Mouse (Mus musculus): ENCODE measurements at regions not wholly inside any gene's neighbourhood (a gene's known extent, or its start where the extent isn't known, plus 50 kb on each side); places are given as distances from the start of the nearest gene placed in this dataset.

DNA sequence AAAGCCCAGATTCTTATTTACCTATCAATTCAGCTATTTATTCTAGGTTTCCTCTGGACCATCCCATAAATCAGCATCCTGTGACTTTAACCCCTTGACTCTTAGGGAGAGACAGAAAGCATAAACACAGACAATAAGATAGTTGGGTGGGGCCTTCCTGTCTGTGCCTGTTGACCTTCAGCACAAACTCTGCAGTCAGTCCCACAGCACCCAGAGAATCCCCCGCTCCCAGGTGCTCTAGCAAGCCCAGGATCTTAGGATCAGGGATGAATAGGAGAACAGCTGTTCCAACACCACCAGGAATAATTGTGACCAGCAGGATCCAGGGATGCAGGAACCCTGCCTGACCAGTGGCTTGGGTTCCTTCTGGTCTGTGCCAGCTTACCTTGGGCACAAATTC, 107.8 kb downstream of the Basp1 start:
- Histone ChIP-seq H3K9ac (no peak overlapping the region), H3K4me3 (no peak overlapping the region), H3K36me3 (no peaks in the 10 kb centered on the region), H3K27me3 (no peaks in the 10 kb centered on the region), H3K4me2 (replicated peaks) (no peak overlapping the region), H3K9me3 (no peaks in the 10 kb centered on the region), H3K27ac (no peak overlapping the region), H3K4me1 (no peaks in the 10 kb centered on the region)
- no peak for ATAC-seq (ENCODE audit: insufficient number of reproducible peaks, insufficient read depth, low FRiP score, low TSS enrichment)
- 78% methylated on average over 1 of the region's 1 CpGs for WGBS

GRCm38 (mm10) chr15:25303379-25303778, 110.2 kb downstream of the Basp1 start:
- Histone ChIP-seq H3K36me3 (no peaks in the 10 kb centered on the region), H3K4me2 (replicated peaks) (no peak overlapping the region), H3K27ac (no peak overlapping the region), H3K4me1 (no peaks in the 10 kb centered on the region), H3K9me3 (no peaks in the 10 kb centered on the region), H3K9ac (no peak overlapping the region), H3K27me3 (no peaks in the 10 kb centered on the region), H3K4me3 (no peak overlapping the region)
- 69% methylated on average over 3 of the region's 3 CpGs for WGBS
- no peak for ATAC-seq (ENCODE audit: insufficient number of reproducible peaks, insufficient read depth, low FRiP score, low TSS enrichment)

GRCm38 (mm10) chr15:25302671-25303294, 110.8 kb downstream of the Basp1 start:
- Histone ChIP-seq H3K36me3 (no peaks in the 10 kb centered on the region), H3K4me3 (no peak overlapping the region), H3K27me3 (no peaks in the 10 kb centered on the region), H3K4me2 (replicated peaks) (no peak overlapping the region), H3K9ac (no peak overlapping the region), H3K27ac (no peak overlapping the region), H3K4me1 (no peaks in the 10 kb centered on the region), H3K9me3 (no peaks in the 10 kb centered on the region)
- ATAC-seq (ENCODE audit: insufficient number of reproducible peaks, insufficient read depth, low FRiP score, low TSS enrichment) = no peak
- WGBS = 84% methylated on average over 8 of the region's 8 CpGs

- no peaks in the 10 kb centered on the region for H3K9me3 ChIP-seq
- H3K4me2 ChIP-seq (replicated peaks) = no peak overlapping the region
- no peaks in the 10 kb centered on the region for H3K36me3 ChIP-seq
- WGBS = 58% methylated on average over 3 of the region's 3 CpGs
- no peak overlapping the region for H3K9ac ChIP-seq
- H3K27me3 ChIP-seq = no peaks in the 10 kb centered on the region
- no peak overlapping the region for H3K27ac ChIP-seq
- ATAC-seq (ENCODE audit: insufficient number of reproducible peaks, insufficient read depth, low FRiP score, low TSS enrichment) = no peak
- H3K4me1 ChIP-seq = no peaks in the 10 kb centered on the region
- H3K4me3 ChIP-seq = no peak overlapping the region
These were observed 111.8 kb downstream of the Basp1 start for GRCm38 (mm10) chr15:25301810-25302209.

- H3K27ac ChIP-seq = no peak overlapping the region
- ATAC-seq (ENCODE audit: insufficient number of reproducible peaks, insufficient read depth, low FRiP score, low TSS enrichment) = no peak
- H3K4me1 ChIP-seq = no peaks in the 10 kb centered on the region
- WGBS = 80% methylated on average over 5 of the region's 5 CpGs
- H3K9me3 ChIP-seq = no peaks in the 10 kb centered on the region
- no peak overlapping the region for H3K9ac ChIP-seq
- no peak overlapping the region for H3K4me2 ChIP-seq (replicated peaks)
- no peaks in the 10 kb centered on the region; the same call in 1 of the 2 replicates for H3K27me3 ChIP-seq
- no peak overlapping the region for H3K4me3 ChIP-seq
- H3K36me3 ChIP-seq = no peaks in the 10 kb centered on the region
These were observed 116.3 kb downstream of the Basp1 start for GRCm38 (mm10) chr15:25297278-25297677.

DNA sequence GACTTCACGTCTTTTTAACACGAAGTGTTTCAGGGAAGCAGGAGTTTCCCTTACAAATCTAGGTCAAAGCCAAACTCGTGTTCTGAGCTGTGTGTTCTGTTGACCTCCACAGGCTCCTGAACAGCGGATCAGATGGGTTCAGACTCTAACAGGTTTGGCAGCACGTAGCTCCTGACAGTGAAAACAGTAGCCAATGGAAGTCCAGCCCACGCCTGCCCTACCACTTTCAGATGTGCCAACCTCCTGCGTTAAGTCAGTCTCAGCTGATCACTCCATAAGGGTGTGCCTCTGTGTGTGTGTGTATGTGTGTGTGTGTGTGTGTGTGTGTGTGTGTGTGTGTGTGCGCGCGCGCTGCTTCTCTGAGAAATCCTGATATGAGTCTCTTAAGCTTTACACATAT, 116.8 kb downstream of the Basp1 start:
- H3K27me3 ChIP-seq = no peaks in the 10 kb centered on the region; the same call in 1 of the 2 replicates
- no peak overlapping the region for H3K9ac ChIP-seq
- H3K4me3 ChIP-seq = no peak overlapping the region
- H3K4me1 ChIP-seq = no peaks in the 10 kb centered on the region
- no peak overlapping the region for H3K27ac ChIP-seq
- 83% methylated on average over 11 of the region's 11 CpGs for WGBS
- no peaks in the 10 kb centered on the region for H3K36me3 ChIP-seq
- no peak for ATAC-seq (ENCODE audit: insufficient number of reproducible peaks, insufficient read depth, low FRiP score, low TSS enrichment)
- no peaks in the 10 kb centered on the region for H3K9me3 ChIP-seq
- H3K4me2 ChIP-seq (replicated peaks) = no peak overlapping the region

GRCm38 (mm10) chr15:25295753-25296152, 117.8 kb downstream of the Basp1 start:
- no peaks in the 10 kb centered on the region; the same call in 1 of the 2 replicates for H3K27me3 ChIP-seq
- H3K4me3 ChIP-seq = no peak overlapping the region
- no peak overlapping the region for H3K9ac ChIP-seq
- no peak overlapping the region for H3K4me2 ChIP-seq (replicated peaks)
- no peaks in the 10 kb centered on the region for H3K36me3 ChIP-seq
- no peak overlapping the region for H3K27ac ChIP-seq
- H3K4me1 ChIP-seq = no peaks in the 10 kb centered on the region
- no peak for ATAC-seq (ENCODE audit: insufficient number of reproducible peaks, insufficient read depth, low FRiP score, low TSS enrichment)
- no peaks in the 10 kb centered on the region for H3K9me3 ChIP-seq
- 96% methylated on average over 6 of the region's 6 CpGs for WGBS

DNA sequence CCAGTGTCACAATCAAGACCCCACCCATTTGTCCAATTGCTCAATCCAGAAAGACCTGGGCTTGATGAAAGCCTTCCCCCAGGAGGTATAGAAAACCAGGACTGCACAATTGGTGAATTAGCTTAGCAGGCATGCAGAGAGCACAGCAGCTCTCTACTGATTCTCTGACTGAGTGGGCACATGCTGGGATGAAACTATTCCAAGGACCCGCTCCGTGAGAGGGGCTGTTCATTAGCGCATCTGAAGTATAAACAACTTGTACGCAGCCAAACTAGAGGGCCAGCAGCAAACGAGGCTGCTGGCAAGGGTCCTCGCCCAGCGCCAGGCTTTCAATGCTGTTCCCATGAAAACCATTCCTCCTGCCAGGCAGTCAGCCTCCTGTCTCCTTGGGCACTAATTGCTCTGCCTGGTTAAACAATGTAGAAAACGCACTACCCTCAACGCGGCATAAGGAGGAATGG, 122.3 kb downstream of the Basp1 start:
- H3K27ac ChIP-seq = no peak overlapping the region
- H3K36me3 ChIP-seq = no peaks in the 10 kb centered on the region
- no peak overlapping the region for H3K9ac ChIP-seq
- H3K9me3 ChIP-seq = no peaks in the 10 kb centered on the region
- no peak for ATAC-seq (ENCODE audit: insufficient number of reproducible peaks, insufficient read depth, low FRiP score, low TSS enrichment)
- no peaks in the 10 kb centered on the region; the same call in 1 of the 2 replicates for H3K27me3 ChIP-seq
- no peak overlapping the region for H3K4me2 ChIP-seq (replicated peaks)
- 64% methylated on average over 10 of the region's 10 CpGs for WGBS
- H3K4me1 ChIP-seq = no peaks in the 10 kb centered on the region
- no peak overlapping the region for H3K4me3 ChIP-seq

DNA sequence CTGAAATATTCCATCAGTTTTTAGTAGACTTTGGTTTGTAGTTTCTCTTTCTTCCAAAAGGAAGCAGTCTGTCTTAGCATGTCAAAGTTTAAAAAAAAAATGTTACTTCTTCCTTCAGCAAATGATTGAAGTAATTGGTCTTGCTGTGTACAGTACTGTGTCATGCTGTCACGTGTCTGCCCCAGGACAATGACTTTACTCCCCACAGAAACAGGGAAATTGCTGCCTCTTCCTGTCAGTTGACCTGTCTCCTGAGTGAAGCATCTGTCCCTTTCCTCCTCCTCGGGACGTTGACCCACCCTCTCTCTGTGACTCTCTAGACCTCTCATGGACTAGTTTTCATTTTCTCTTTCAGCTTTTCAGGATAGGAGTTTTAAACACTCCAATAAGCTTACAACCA, 125.7 kb downstream of the Basp1 start:
- Histone ChIP-seq H3K9me3 (no peaks in the 10 kb centered on the region), H3K27ac (no peak overlapping the region), H3K4me2 (replicated peaks) (no peak overlapping the region), H3K4me1 (peaks cover 8% of the 10 kb centered on the region; the same call in 1 of the 2 replicates), H3K27me3 (no peaks in the 10 kb centered on the region), H3K36me3 (no peaks in the 10 kb centered on the region), H3K4me3 (no peak overlapping the region), H3K9ac (no peak overlapping the region)
- 33% methylated on average over 3 of the region's 3 CpGs for WGBS
- ATAC-seq (ENCODE audit: insufficient number of reproducible peaks, insufficient read depth, low FRiP score, low TSS enrichment) = no peak

GRCm38 (mm10) chr15:25284354-25285199, 129.0 kb downstream of the Basp1 start:
- Histone ChIP-seq H3K4me2 (replicated peaks) (peak overlapping the region; percentile 26; the same call in 1 of the 2 replicates), H3K36me3 (no peaks in the 10 kb centered on the region), H3K4me1 (peaks cover 8% of the 10 kb centered on the region; the same call in 1 of the 2 replicates), H3K4me3 (no peak overlapping the region), H3K9ac (no peak overlapping the region), H3K27me3 (no peaks in the 10 kb centered on the region), H3K27ac (peak overlapping the region; percentile 41; the same call in 1 of the 2 replicates), H3K9me3 (no peaks in the 10 kb centered on the region)
- WGBS = 35% methylated on average over 17 of the region's 17 CpGs
- ATAC-seq (ENCODE audit: insufficient number of reproducible peaks, insufficient read depth, low FRiP score, low TSS enrichment) = peak; percentile 90

- H3K4me3 ChIP-seq = no peak overlapping the region
- H3K27ac ChIP-seq = no peak overlapping the region
- H3K9ac ChIP-seq = no peak overlapping the region
- H3K27me3 ChIP-seq = no peaks in the 10 kb centered on the region
- WGBS = 88% methylated on average over 2 of the region's 2 CpGs
- no peak for ATAC-seq (ENCODE audit: insufficient number of reproducible peaks, insufficient read depth, low FRiP score, low TSS enrichment)
- H3K9me3 ChIP-seq = no peaks in the 10 kb centered on the region
- H3K4me1 ChIP-seq = peaks cover 8% of the 10 kb centered on the region; the same call in 1 of the 2 replicates
- no peaks in the 10 kb centered on the region for H3K36me3 ChIP-seq
- H3K4me2 ChIP-seq (replicated peaks) = no peak overlapping the region
These were observed 129.9 kb downstream of the Basp1 start for GRCm38 (mm10) chr15:25283713-25284112.

- H3K4me2 ChIP-seq (replicated peaks) = no peak overlapping the region
- no peaks in the 10 kb centered on the region for H3K9me3 ChIP-seq
- whole genome bisulfite sequencing = 85% methylated on average over 9 of the region's 9 CpGs
- no peak overlapping the region for H3K9ac ChIP-seq
- H3K36me3 ChIP-seq = no peaks in the 10 kb centered on the region
- H3K27ac ChIP-seq = no peak overlapping the region
- H3K27me3 ChIP-seq = no peaks in the 10 kb centered on the region
- H3K4me1 ChIP-seq = peaks cover 8% of the 10 kb centered on the region; the same call in 1 of the 2 replicates
- H3K4me3 ChIP-seq = no peak overlapping the region
- ATAC-seq (ENCODE audit: insufficient number of reproducible peaks, insufficient read depth, low FRiP score, low TSS enrichment) = no peak
These were observed 131.2 kb downstream of the Basp1 start for GRCm38 (mm10) chr15:25282346-25282745.
